Mouse (Mus musculus) stomach, embryonic 15.5 days (tissue): ENCODE measurements at regions not wholly inside any gene's neighbourhood (a gene's known extent, or its start where the extent isn't known, plus 50 kb on each side); places are given as distances from the start of the nearest gene placed in this dataset.

ENCODE experiments used
- ATAC-seq: fragments of 200-750 bp; cut with Nextera tagmentation; 2 replicates; pipeline ENCODE4 v1.8.0; 2017; ENCODE audit warnings: low read depth, moderate number of reproducible peaks, moderate TSS enrichment; ENCODE audit not compliant: insufficient read depth, low FRiP score
- H3K27ac ChIP-seq: fragments of 300-500 bp; sonication (generic); 2 replicates; pipeline ENCODE4 v1.5.1; 2015; ENCODE audit warnings: mild to moderate bottlenecking, inconsistent platforms
- H3K27me3 ChIP-seq: fragments of 300-500 bp; sonication (generic); replicated peaks from 2 replicates; pipeline ENCODE4 v1.6.1; 2015; ENCODE audit warnings: inconsistent platforms
- H3K36me3 ChIP-seq: fragments of 300-500 bp; sonication (generic); 2 replicates; pipeline ENCODE4 v1.6.1; 2015; ENCODE audit warnings: inconsistent platforms
- H3K4me1 ChIP-seq: fragments of 300-500 bp; sonication (generic); 2 replicates; pipeline ENCODE4 v1.6.1; 2015; ENCODE audit warnings: inconsistent platforms
- H3K4me2 ChIP-seq: fragments of 300-500 bp; sonication (generic); 2 replicates; pipeline ENCODE4 v1.6.1; 2015; ENCODE audit warnings: mild to moderate bottlenecking, inconsistent platforms
- H3K4me3 ChIP-seq: fragments of 300-500 bp; sonication (generic); replicated peaks from 2 replicates; pipeline ENCODE4 v1.5.1; 2015; ENCODE audit warnings: inconsistent platforms
- H3K9ac ChIP-seq: fragments of 300-500 bp; sonication (generic); 2 replicates; pipeline ENCODE4 v1.6.1; 2015; ENCODE audit warnings: inconsistent platforms
- H3K9me3 ChIP-seq: fragments of 300-500 bp; sonication (generic); 2 replicates; pipeline ENCODE4 v1.6.1; 2016; ENCODE audit warnings: inconsistent platforms
- WGBS: fragments of 180-500 bp; shearing (Covaris S2); methylation state at CpG from one replicate; pipeline ENCODE4 v1.1.7; 2015; 5-methylcytosine and 5-hydroxymethylcytosine counted together

DNA sequence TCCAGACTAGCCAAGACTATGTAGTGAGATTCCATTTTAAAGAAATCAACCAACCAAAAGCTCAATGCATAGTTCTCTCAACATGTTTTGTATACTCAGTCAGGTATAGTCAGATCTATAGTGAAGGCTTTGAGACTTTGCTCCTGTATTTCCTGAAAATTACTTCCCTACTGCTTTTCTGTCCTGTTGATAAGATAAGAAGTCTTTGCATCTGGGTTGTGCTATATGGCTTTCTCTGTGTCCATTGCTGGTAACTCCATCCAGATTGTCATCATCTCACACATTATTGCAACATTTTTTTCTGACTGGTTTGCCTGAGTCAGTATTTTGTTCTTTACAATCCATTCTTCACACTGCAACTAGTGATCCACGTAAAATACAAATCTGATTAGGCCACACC is 74.0 kb downstream of the Agtr2 start:
- 59% methylated on average over 1 of the region's 1 CpGs for WGBS
- Histone ChIP-seq H3K9me3 (no peaks in the 10 kb centered on the region), H3K36me3 (no peaks in the 10 kb centered on the region), H3K9ac (no peak overlapping the region), H3K4me1 (no peaks in the 10 kb centered on the region), H3K4me2 (no peak overlapping the region), H3K4me3 (no peak overlapping the region), H3K27ac (no peak overlapping the region), H3K27me3 (no peaks in the 10 kb centered on the region)
- no peak for ATAC-seq

DNA sequence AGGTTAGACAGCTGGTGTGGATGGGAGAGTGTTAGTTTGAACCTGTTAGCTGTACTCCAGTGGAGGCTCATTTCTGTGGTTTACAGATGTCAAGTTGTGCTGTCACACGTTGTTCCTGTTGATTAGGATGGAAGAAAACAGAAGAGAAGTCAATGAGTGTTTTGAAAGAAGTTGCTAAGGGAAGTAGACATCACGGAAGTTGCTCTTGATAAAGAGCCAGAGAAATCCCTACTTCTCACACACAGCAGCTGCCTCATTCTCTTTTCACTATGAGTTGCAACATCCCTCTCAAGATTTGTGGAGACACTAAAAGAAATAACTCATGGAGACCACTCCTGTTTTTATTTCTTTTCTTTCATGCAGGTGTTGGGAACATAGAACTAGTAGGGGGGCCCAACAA is 82.3 kb downstream of the Agtr2 start:
- H3K4me2 ChIP-seq: no peak overlapping the region
- no peaks in the 10 kb centered on the region for H3K4me1 ChIP-seq
- H3K9me3 ChIP-seq: no peaks in the 10 kb centered on the region
- WGBS: 39% methylated on average over 2 of the region's 2 CpGs
- H3K9ac ChIP-seq: no peak overlapping the region
- no peak overlapping the region for H3K27ac ChIP-seq
- no peaks in the 10 kb centered on the region for H3K27me3 ChIP-seq
- H3K4me3 ChIP-seq: no peak overlapping the region
- no peaks in the 10 kb centered on the region for H3K36me3 ChIP-seq
- ATAC-seq: no peak

DNA sequence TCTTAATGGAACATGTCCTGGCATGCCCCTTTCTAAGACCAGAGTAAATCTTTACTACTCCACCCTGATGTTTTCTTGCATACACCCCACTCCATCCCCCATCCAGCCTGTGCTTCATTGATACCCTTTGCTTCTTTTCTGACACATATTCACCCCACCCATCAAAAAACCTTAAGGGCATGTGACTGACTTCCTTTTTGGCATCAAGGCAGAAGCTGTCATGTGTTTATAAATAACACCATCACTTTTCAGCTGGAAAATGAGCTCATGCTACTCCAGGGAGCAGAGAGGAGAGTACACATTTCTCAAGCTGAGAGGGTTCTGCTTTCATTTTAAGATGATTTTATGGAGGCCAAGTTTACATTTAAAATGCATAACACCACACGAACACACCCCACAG is 83.2 kb downstream of the Agtr2 start:
- no peak for ATAC-seq
- no peaks in the 10 kb centered on the region for H3K9me3 ChIP-seq
- no peaks in the 10 kb centered on the region for H3K27me3 ChIP-seq
- H3K4me1 ChIP-seq: no peaks in the 10 kb centered on the region
- no peak overlapping the region for H3K9ac ChIP-seq
- no peaks in the 10 kb centered on the region for H3K36me3 ChIP-seq
- no peak overlapping the region for H3K4me3 ChIP-seq
- 48% methylated on average over 1 of the region's 1 CpGs for WGBS
- peak overlapping the region; percentile 51; the same call in 1 of the 2 replicates for H3K27ac ChIP-seq
- H3K4me2 ChIP-seq: no peak overlapping the region

DNA sequence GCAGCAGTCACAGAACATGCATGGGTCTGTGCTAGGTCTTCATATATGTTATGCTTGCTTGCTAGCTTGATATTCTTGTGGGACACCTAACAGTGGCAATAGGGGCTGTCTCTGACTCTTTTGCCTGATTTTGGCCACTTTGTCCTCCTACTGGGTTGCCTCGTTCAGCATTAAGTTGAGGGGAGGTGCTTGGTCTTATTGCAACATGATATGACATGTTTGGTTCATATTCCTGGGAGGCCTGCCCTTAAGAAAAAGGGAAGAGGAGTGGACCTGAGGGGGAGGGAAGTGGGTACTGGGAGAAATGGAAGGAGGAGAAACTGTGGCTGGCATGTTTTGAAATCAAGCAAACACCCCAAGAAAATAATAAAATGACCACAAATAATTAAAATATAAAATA is 83.6 kb downstream of the Agtr2 start:
- Histone ChIP-seq H3K36me3 (no peaks in the 10 kb centered on the region), H3K4me3 (no peak overlapping the region), H3K27me3 (no peaks in the 10 kb centered on the region), H3K4me2 (no peak overlapping the region), H3K27ac (peak overlapping the region; percentile 51; the same call in 1 of the 2 replicates), H3K9ac (no peak overlapping the region), H3K9me3 (no peaks in the 10 kb centered on the region), H3K4me1 (no peaks in the 10 kb centered on the region)
- no peak for ATAC-seq
- WGBS: 55% methylated on average over 1 of the region's 1 CpGs

DNA sequence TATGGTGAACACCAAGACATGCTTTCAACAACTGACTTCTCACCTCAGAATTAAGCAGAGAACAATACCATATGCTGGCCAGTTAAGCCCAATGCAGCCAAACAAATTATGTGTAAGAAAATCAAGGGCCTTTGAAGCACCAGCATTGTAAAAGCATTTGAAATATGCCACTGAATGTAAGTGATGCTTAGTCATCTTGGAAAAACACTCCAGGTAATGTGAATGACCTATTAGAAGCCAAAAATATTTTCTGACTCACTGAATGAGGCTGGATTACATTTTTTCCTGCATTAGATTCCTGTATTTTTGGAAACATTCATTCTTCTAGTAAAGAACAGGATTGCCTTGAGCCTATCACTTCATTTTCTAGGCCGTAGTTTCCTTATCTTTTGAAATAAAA is 95.6 kb downstream of the Agtr2 start:
- no peaks in the 10 kb centered on the region for H3K27me3 ChIP-seq
- H3K4me1 ChIP-seq: no peaks in the 10 kb centered on the region
- H3K9ac ChIP-seq: no peak overlapping the region
- no peak for ATAC-seq
- no peak overlapping the region for H3K27ac ChIP-seq
- H3K36me3 ChIP-seq: no peaks in the 10 kb centered on the region
- H3K9me3 ChIP-seq: no peaks in the 10 kb centered on the region
- no peak overlapping the region for H3K4me2 ChIP-seq
- 75% methylated on average over 1 of the region's 1 CpGs for WGBS
- H3K4me3 ChIP-seq: no peak overlapping the region

DNA sequence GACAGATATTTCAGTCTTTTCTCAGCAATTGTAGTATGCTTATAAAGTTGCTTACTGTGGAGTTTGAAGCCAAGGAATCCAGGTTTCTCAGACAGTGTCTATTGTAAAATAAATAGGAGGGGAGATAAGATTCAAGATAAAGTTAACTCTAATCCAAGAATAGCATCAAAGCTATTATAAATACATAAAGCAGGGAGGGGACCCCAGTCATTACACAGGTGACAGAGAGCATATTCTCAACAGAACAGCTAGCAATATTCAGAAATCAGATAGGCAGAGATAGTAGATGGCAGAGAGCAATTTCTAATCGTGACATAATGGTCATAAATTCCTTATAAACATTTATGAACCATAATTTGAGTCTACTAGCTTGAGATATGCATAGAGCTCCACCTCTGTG is 101.7 kb downstream of the Agtr2 start:
- no peaks in the 10 kb centered on the region for H3K36me3 ChIP-seq
- H3K4me3 ChIP-seq: no peak overlapping the region
- H3K4me1 ChIP-seq: no peaks in the 10 kb centered on the region
- H3K9ac ChIP-seq: no peak overlapping the region
- H3K9me3 ChIP-seq: no peaks in the 10 kb centered on the region
- no peaks in the 10 kb centered on the region for H3K27me3 ChIP-seq
- no peak for ATAC-seq
- H3K27ac ChIP-seq: no peak overlapping the region
- H3K4me2 ChIP-seq: no peak overlapping the region
- WGBS: 64% methylated on average over 1 of the region's 1 CpGs

DNA sequence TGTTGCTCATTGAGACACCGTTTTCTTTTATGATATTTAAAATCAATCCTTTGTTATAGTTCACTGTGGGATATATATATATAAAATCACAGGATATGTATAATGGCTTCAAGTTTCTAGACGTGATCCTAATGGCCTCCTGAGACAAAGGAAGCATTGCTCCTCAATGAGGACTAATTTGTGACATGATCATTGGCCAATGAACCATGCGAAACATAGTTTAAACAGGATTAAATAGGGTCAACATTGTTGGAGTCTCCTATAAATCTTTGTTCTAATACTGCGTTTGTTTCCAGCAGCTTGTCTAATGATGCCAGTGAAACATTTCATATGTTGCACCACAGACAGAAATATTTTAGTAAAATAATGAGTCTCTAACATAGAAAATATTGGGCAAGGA is 105.5 kb downstream of the Agtr2 start:
- no peak for ATAC-seq
- 54% methylated on average over 4 of the region's 4 CpGs for WGBS
- no peak overlapping the region for H3K9ac ChIP-seq
- no peak overlapping the region for H3K4me2 ChIP-seq
- no peaks in the 10 kb centered on the region for H3K9me3 ChIP-seq
- no peak overlapping the region for H3K4me3 ChIP-seq
- no peaks in the 10 kb centered on the region for H3K36me3 ChIP-seq
- H3K27ac ChIP-seq: no peak overlapping the region
- H3K27me3 ChIP-seq: no peaks in the 10 kb centered on the region
- no peaks in the 10 kb centered on the region for H3K4me1 ChIP-seq
